ENCODE assay signal across 8 mouse cellular contexts in the genomic region with DNA sequence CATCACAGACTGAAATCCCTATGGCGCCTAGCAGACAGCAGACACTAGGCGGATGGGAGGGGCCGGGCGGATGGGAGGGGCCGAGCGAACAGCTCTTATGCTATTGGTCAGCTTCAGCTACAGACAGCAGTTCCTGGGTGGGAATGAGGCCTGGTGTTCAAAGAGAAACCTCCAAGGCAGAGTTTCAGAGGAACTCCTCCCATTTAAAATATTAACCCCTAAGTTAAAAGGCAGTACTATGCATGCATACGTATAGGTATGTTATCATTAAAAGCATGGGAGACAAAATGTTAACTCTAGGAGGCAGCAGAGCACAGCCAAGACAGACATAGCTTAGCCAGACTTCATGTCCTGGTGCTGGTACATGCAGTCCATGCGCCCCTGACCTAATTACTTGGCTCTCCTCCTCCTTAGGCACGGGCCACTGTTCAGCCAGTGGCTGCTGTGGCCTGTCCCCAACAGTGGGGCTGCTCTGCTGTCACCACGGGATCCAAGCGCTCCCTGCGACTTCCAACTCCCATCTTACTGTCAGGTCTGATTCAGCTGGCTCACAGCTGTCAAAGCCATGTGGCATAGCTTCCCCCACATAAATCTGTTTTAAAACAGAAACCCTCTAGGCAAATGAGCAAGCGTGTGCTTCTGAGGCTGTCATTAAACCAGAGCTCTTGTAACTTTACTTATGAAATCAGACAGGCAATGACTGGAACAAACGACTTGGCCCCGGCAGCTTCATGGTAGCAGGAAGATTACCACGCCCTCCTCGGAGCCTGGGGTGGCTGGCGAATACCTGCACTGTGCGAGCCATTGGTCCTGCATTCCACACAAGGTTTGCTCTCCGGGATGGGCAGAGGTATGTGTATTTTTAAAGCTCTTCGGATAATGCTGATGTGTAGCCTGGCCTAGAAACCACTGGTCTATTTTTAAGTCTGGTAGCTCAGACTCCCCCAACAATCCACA. TPM values are rescaled to one million over a fixed set of nuclear protein-coding genes. Genes with fewer than 3 reads are reported as not detected.
A peak's percentile ranks its signal among the peaks of the same experiment; 100 is the strongest.
DNase-seq lines count a peak whose midpoint lies in the region; ATAC-seq and TF ChIP-seq lines count a peak whose summit lies in the region.

No protein-coding gene starts in this region.

- DNase-seq in Patski (ENCODE audit: low read depth, low spot score) = peak; percentile 51
- DNase-seq in embryonic facial prominence, embryonic 11.5 days (ENCODE audit: low spot score) = peak; percentile 39
- DNase-seq in heart, adult 8-10 months (ENCODE audit: low spot score) = peak; percentile 33
- DNase-seq in kidney, adult 8-10 months = peak; percentile 36 to 41
- DNase-seq in limb, embryonic 11.5 days (ENCODE audit: low spot score) = peak; percentile 63
- DNase-seq in testis, postnatal 10 days (ENCODE audit: low spot score) = peak; percentile 70
- DNase-seq in cerebellum, adult 11-12 months = no peak

- no peaks in the 10 kb centered on the region for H3K4me1 ChIP-seq in embryonic facial prominence, embryonic 11.5 days (ENCODE audit: control insufficient read depth, insufficient read depth, low read length)
- peaks cover 14% of the 10 kb centered on the region for H3K4me1 ChIP-seq in limb, embryonic 11.5 days (ENCODE audit: control insufficient read depth, insufficient read depth, low read length)
- peaks cover 24% of the 10 kb centered on the region for H3K4me1 ChIP-seq in midbrain, embryonic 13.5 days (replicated peaks)

- TF ChIP-seq CTCF in Patski (IDR thresholded peaks at IDR 0.05) = no peak

- peak; percentile 80 for ATAC-seq in Patski
- no peak for ATAC-seq in embryonic facial prominence, embryonic 11.5 days (replicated peaks; ENCODE audit: insufficient number of reproducible peaks, low FRiP score, low TSS enrichment, low read depth)
- 0 out of 2 replicates have a peak, but pooled peaks have one; percentile 52 for ATAC-seq in limb, embryonic 11.5 days (ENCODE audit: insufficient number of reproducible peaks, low FRiP score, low TSS enrichment, low read depth)
- ATAC-seq in midbrain, embryonic 13.5 days = peak; percentile 76

- H3K4me2 ChIP-seq in embryonic facial prominence, embryonic 11.5 days (ENCODE audit: low read depth, low read length) = no peak overlapping the region
- no peak overlapping the region for H3K4me2 ChIP-seq in limb, embryonic 11.5 days (ENCODE audit: low read depth, severe bottlenecking)
- no peak overlapping the region for H3K4me2 ChIP-seq in midbrain, embryonic 13.5 days (replicated peaks)

- POLR2A ChIA-PET in Patski (lab: Charles Lee) = interaction anchor here (1.3 to 1.7 kb wide), 3 partner anchors 34 to 105 kb away, joined by 4 to 8 read pairs (median 5); partner anchors contain the start of gene Map3k4

- H3K36me3 ChIP-seq in embryonic facial prominence, embryonic 11.5 days (replicated peaks; ENCODE audit: control insufficient read depth, insufficient read depth, low read depth, low read length) = peaks cover 8% of the 10 kb centered on the region
- no peaks in the 10 kb centered on the region; the same call in 1 of the 2 replicates for H3K36me3 ChIP-seq in limb, embryonic 11.5 days (ENCODE audit: control insufficient read depth, insufficient read depth, low read length)
- H3K36me3 ChIP-seq in midbrain, embryonic 13.5 days = peaks cover 29% of the 10 kb centered on the region

- H3K9ac ChIP-seq in embryonic facial prominence, embryonic 11.5 days (replicated peaks; ENCODE audit: low read length) = no peak overlapping the region
- H3K9ac ChIP-seq in limb, embryonic 11.5 days (ENCODE audit: low read length) = no peak overlapping the region
- no peak overlapping the region for H3K9ac ChIP-seq in midbrain, embryonic 13.5 days (replicated peaks)

- CTCF ChIA-PET in Patski (lab: Charles Lee) = interaction anchor here (0.8 to 4.3 kb wide), 22 partner anchors 8 to 211 kb away, joined by 3 to 18 read pairs (median 4); no protein-coding TSS in a partner anchor

- WGBS in embryonic facial prominence, embryonic 11.5 days = 70% methylated on average over 21 of the region's 21 CpGs
- whole genome bisulfite sequencing in limb, embryonic 11.5 days = 52% methylated on average over 21 of the region's 21 CpGs
- 67% methylated on average over 21 of the region's 21 CpGs for WGBS in midbrain, embryonic 13.5 days

- H3K9me3 ChIP-seq in embryonic facial prominence, embryonic 11.5 days (replicated peaks; ENCODE audit: control insufficient read depth, low read length) = no peaks in the 10 kb centered on the region
- no peaks in the 10 kb centered on the region for H3K9me3 ChIP-seq in limb, embryonic 11.5 days (ENCODE audit: control insufficient read depth, low read length)
- H3K9me3 ChIP-seq in midbrain, embryonic 13.5 days = no peaks in the 10 kb centered on the region

- in situ Hi-C loops in Patski (cut with MboI; ENCODE audit: low pct_unique_long_range_greater_than_20kb) = loop anchor here (5.0 kb wide), 2 partner anchors 51 to 101 kb away; partner anchors contain the start of gene Map3k4

- H3K27ac ChIP-seq in embryonic facial prominence, embryonic 11.5 days (replicated peaks; ENCODE audit: low read depth, low read length) = no peak overlapping the region
- peak overlapping the region; percentile 26; the same call in 1 of the 2 replicates for H3K27ac ChIP-seq in limb, embryonic 11.5 days (replicated peaks; ENCODE audit: low read depth, low read length)
- peak overlapping the region; percentile 58; the same call in 1 of the 2 replicates for H3K27ac ChIP-seq in midbrain, embryonic 13.5 days

- H3K27me3 ChIP-seq in Patski = no peaks in the 10 kb centered on the region
- no peaks in the 10 kb centered on the region for H3K27me3 ChIP-seq in embryonic facial prominence, embryonic 11.5 days (ENCODE audit: control insufficient read depth, insufficient read depth, low read length)
- H3K27me3 ChIP-seq in limb, embryonic 11.5 days (ENCODE audit: control insufficient read depth, insufficient read depth, low read length) = no peaks in the 10 kb centered on the region
- H3K27me3 ChIP-seq in midbrain, embryonic 13.5 days = no peaks in the 10 kb centered on the region

- H3K4me3 ChIP-seq in embryonic facial prominence, embryonic 11.5 days (ENCODE audit: low read depth, low read length) = no peak overlapping the region
- no peak overlapping the region for H3K4me3 ChIP-seq in limb, embryonic 11.5 days (ENCODE audit: low read depth, low read length)
- no peak overlapping the region for H3K4me3 ChIP-seq in midbrain, embryonic 13.5 days (replicated peaks)

RNA-seq across cellular contexts. Expression of gene Map3k4, which starts 52.3 kb away (rescaled TPM):
- 49.3 TPM for polyA plus RNA-seq in Patski (2021)
- polyA plus RNA-seq in embryonic facial prominence, embryonic 11.5 days (2014; fragmentation: Nextera tagmentation; extraction: Ambion mirVana) = 38.8 and 42.0 TPM in 2 replicates
- total RNA-seq in heart, adult 8-10 months (2022) = 10 to 100 TPM; 39.7 to 57.5 (median 49.8) TPM
- polyA plus RNA-seq in limb, embryonic 11.5 days (2014; fragmentation: Nextera tagmentation; extraction: Ambion mirVana) = 48.0 and 48.3 TPM in 2 replicates
- polyA plus RNA-seq in midbrain, embryonic 13.5 days (2015; fragmentation: Nextera tagmentation; extraction: Ambion mirVana) = 43.8 and 48.5 TPM in 2 replicates
